Mouse (Mus musculus) lung, postnatal 36 days (tissue): ENCODE results near the gene Rpia.
A peak's percentile ranks its signal among the peaks of the same experiment; 100 is the strongest.
"Not testable (repeated sequence)": the region's sequence is repeated elsewhere in the genome, so short reads cannot be mapped to it uniquely, and the experiment has no call there.

ENCODE experiments used
- DNase-seq: peaks from one replicate; pipeline ENCODE4 v3.0.0; 2022; ENCODE audit warnings: mixed read lengths

The Rpia gene

DNA sequence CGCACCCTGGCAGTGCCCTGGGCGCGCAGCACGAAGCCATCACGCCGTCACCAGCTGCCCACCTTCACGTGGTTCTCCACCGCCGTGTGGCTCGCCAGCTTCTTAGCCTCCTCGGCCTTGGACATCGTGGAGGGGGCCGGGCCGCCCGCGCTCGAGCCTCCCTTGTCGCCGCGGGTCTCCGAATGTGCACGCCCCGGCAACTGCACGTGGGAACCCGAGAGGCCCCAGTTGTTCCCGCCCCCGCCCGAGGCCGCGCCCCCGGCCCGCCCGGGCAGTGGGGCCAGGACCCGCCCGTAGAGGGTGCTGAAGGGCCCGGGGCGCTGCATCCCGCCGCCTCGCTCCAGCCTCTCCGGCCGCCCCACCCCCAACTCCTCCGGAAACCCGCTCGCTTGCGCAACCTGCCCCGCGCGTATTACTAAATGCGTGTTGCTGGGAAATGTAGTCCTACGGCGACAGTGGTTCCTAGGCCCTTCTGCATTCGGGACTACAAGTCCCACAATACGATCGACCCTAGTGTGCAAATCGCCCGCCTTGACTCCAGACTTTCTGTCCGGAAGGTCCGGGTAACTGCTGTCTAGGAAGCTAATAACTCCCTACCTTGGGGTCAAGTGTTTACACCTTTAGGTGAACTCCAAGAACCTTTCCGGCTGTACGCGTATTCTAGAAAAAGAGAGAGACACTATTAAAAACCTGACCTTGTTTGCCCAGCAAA, at the start of gene Rpia:
Rpia (minus strand) TSS at position 409 of the 712 bp plus-strand sequence.
- DNase-seq: peak; percentile 100

DNA sequence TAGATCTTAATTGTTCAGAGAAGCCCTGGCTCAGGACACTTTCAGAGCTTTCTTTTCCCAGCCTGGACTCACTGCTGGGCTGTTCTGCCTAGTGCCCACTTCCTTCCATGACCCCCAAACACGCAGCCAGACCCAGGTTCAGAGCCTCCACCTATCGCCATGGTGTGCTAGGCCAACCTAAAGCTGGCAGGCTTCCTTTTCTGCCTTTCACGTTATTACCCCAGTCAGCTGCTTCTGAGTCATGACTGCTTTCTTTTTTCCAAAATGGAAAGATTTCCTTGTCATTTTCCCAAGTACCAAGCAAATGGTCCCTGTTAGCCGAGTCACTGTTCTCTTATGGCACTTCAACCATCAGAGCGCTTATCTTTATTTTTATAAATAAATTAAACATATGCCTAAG, 48.2 kb upstream of the Rpia start:
- no peak for DNase-seq

DNA sequence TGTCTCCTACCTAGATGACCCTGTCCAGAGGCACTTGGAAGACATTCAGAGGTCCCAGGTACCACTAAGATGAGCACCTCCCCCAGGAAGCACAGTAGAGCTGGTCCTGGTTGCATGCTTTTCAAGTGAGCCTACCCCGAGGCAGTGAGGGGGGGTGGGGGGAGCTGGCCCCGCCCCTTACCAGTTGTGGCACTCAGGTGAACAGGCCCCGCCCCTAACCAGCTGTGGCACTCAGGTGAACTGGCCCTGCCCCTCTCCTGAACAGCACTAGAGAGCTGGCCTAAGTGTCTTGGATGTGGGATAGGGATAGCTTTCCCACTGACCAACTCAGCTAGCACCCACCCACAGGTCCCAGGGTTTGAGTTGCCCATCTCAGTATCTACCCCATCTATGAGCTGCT, 46.5 kb upstream of the Rpia start:
- DNase-seq: peak; percentile 19

DNA sequence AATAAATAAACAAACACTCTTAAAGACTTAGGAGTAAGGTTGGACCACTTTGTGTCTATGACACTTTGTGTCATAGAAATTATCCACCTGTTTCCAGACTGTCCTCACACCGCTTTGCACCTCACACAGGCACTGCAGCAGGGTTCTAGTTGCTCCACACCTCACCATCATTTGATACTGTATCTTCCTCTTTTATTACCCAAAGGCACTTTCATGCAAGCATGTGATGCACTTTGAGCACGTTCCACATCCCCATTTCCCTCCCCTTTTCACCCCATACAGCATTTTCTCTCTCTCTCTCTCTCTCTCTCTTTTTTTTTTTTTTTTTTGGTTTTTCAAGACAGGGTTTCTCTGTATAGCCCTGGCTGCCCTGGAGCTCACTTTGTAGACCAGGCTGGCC, 45.3 kb upstream of the Rpia start:
- DNase-seq: no peak

DNA sequence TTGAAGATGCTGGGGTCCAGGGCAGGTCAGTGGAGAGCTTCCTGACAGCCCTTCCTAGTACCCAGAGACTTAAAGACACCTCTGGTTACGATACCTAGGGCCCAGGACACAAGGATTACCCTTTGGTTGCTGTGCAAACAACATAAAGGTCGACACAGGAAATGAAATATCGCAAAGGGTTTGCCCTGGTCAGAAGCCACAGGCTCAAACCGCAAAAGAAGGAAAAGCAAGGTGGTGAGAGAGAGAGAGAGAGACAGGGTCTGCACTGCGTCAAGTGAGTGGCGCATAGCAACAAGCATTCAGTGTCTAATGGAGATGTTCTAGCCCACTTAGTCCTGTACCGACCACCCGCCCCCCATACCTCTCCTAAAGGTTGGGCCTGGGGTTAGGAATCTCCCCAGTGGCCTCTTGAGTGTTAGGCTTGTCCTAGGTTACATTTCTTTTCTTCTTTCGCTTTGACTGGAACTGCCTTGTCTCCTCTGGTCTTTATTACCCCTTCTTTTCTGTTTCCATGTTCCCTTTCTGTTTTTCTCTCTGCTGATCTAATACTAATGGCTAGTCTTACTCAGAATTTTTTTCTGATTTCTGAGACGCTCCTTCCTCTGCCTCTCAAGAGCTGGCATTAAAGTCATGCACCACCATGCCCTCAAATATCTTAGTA, 39.3 kb upstream of the Rpia start:
- DNase-seq: no peak

DNA sequence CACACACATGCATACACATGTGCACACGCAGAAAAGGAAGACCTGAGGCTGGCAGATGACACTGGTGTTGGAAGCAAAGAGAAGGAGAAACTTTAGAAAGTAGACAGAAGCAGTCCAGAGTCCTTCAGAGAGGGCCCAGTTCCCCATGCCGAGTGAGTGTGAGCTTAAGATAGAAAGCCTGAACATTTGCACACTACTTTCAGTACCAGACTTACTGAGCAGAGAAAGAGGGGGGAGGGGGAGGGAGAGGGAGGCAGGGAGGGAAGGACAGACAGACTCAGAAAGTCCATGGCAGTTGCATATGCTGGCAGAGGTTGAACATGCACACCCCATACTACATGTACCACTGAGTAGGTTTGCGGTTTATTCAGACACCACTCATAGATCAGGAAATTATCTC, 38.5 kb upstream of the Rpia start:
- no peak for DNase-seq

DNA sequence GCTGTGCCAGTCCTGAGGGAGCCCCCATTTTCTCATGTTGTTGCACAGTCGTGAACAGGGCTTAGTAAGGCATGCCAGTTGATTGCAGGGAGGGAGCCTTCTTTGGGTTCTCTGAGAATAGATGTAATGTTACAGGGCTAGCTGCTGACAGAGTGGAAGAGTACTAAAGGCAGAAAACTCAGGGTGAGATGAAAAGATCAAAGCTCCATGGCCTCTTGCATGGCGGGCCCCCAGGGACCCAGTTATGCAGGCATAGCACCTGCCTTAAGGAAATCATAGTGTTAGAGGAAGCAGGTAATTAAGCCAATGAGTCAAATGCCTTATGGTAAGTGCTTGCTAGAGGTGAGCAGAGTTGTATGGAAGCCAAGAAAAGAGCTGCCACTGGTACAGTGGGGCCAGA, 37.4 kb upstream of the Rpia start:
- DNase-seq: no peak

DNA sequence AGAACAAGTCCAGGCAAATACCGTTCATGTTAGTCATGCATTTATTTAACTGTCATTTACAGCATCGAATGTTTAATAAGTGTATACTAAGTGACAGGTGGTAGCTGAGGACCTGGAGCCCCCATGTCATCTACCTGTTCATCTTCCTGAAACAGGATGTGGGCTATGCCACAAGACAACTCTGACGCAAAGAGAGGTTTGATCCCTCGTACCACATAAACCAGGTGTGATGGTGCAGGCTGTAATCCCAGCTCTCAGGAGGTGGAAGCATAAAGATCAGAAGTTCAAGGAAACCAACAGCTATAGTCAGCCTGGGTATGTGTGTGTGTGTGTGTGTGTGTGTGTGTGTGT, 32.9 kb upstream of the Rpia start:
- peak; percentile 17 for DNase-seq

DNA sequence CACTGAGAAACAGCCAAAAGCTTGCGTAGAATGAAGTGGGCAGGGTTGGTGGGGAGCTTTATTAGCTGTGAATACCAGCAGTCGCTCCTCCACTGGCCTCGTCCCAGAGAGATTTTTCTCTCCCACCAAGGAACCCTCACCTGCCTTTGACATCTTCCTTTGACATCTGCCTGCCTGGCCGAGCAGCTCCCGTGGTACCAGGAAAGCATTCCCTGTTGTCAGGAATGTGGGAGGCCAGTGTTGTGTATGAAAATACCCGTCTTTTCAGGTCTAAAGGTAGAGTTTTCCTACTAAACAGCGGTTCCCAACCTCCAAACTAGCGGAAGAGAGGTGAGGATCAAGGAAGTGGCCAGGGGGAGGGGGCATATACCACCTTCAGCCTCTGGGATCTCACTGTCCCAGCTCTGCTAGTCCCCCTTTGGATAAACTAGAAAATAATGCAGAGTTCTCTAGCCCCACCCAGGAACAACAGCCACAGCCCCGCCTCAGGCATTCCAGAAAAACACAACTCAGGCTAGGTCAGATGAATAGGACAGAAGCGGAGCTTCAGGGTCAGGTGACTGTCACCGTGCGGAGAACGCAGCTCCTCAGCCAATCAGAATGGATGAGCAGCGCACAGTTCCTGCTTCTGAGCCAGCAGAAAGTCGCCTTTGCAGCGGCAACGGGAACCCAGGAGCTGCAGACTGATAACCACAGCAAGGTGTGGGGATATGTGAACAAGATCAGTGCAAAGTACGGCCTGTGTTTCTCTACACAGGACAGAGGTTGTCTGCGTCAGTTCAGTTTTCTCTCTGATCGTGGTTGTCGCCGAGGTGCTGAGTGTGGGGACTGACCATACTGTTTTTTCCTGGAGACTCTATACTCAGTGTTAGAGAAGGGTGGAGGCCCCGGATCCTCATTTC, 32.3 kb upstream of the Rpia start:
- DNase-seq: peak; percentile 79

DNA sequence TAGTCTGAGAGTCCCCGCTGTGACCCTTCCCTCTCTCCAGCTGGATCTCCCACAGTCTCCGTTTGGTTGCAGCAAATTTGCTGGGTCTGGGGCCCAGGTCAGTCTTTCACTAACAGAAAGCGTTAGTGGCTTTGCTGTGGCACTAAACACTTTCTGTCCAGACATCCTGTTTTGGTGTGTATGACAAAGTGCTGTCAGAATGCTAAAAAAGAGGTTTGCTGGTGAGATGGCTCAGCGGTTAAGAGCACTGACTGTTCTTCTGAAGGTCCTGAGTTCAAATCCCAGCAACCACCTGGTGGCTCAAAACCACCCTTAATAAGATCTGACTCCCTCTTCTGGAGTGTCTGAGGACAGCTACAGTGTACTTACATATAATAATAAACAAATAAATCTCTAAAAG, 31.2 kb upstream of the Rpia start:
- not testable (repeated sequence) for DNase-seq

DNA sequence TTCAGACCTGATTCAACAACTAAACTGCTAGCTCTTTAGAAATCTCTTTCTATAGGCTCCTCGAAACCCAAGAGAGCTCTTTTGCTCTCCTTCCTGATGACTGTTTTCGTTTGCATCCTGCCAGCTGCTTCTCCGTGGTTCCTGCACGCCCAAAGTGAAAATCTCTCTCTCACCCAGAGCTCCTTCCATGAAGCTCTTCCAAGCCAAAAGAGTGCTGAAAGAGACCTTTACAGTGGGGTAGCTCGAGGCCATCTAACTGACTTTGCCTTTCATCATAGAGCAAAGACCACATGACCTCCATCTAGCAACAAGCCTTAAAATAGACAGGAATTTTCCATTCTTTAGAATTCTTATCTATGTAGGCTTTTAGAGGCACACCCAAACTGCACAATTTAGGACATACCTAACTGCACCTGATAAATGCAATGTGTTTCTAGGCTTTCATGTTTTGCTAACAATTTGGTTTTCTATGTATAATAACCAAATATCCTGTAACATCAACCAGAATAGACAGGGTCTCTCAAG, 30.4 kb upstream of the Rpia start:
- DNase-seq: no peak

DNA sequence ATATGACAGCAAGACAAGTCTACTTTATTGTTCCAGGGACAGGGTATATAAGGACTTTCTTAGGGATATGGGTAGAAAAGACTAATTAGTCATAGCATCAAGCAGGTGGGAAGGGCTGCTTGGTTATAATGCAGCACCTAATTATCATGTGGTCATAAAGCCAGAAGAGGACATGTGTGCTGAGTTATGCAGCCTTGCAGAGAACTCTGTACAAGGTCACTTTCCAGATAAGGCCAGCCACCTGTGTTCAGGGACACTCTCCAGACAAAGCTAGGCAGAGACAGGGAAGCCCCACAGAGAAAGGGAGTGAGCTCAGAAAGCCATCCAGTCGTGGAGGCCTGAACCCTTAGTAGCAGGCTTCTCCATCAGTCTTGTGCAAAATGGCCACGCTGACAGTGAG, 29.5 kb upstream of the Rpia start:
- DNase-seq: no peak

DNA sequence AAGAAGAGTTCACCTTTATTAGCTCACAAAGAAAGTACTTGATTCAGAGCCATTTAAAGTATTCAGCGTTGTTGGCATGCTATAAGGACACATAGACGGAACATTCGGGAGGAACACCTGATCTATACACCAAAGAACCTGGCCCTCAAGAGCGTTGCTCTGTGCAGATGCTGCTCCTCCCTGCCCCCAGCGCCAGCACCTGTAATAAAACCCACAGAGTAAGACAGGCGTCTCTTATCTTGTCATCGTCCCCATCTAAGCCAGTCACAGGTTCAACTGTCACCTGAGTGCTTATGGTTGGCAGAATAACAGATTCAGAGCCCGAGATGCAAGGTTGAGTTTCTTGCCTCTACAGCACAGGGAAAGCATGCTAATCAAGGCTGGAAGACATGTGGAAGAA, 23.4 kb upstream of the Rpia start:
- DNase-seq: no peak

DNA sequence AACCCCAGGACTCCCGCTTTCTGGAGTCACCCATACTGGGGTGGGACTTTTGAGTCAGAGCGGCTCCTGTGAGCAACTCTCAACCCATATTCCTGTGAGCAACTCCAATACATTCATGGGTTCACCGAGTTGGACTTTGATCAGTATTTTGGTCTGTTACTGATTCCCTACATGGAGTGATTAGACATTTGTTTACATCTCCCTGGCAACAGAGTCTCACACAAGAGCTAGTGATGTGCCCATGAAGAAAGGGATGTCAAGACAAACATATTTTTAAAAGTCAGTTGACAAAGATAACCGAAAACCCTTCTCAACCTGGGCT, 22.6 kb upstream of the Rpia start:
- DNase-seq: no peak

DNA sequence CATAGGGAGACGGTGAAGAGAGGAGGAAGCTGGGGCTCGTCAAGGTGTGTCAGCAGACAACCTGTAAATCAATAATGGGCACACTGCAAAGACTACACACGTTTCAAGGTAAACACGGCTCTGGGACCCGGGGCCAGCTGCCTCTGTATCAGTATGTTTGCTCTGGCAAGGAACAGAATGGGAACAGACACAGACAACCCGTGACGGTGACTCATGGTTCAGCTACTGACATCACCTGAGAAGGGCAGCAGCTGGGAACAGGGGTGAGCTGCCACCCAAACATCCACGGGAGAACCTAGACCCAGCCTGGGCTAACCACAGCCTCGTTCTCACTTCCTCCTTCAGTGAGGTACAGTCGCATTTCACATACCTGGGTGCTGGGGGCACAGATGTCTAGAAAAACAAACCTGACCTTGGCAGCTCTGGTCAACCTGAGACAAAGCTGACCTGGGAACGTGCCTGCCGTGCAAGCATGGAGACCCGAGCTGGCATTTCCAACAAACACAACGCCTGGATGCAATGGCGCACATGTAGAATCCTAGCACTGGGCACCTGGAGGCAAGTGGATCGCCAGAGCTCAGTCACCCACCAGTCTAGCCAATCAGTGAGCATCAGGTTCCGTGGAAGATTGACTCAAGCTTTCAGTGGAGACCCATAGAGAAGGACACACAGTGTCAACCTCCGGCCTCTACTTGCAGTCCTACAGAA, 22.0 kb upstream of the Rpia start:
- peak; percentile 53 for DNase-seq

DNA sequence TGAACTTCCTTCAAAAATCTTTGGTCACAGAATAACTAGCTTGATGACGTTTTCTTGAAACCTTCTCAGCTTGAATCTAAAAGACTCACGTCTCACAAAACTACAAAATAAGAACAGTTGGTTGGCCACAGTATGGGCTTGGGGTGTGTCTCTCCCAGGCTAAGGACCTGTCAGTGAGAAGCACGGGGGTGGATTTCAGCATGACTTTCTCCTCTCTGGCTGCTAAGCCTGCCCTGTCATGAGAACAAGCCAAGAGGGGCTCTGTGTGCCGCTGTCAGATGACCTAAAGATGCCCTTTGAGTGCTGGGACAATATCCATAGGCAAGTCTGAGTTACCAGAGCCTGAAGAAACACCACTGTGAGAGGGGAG, 20.5 kb upstream of the Rpia start:
- DNase-seq: no peak

DNA sequence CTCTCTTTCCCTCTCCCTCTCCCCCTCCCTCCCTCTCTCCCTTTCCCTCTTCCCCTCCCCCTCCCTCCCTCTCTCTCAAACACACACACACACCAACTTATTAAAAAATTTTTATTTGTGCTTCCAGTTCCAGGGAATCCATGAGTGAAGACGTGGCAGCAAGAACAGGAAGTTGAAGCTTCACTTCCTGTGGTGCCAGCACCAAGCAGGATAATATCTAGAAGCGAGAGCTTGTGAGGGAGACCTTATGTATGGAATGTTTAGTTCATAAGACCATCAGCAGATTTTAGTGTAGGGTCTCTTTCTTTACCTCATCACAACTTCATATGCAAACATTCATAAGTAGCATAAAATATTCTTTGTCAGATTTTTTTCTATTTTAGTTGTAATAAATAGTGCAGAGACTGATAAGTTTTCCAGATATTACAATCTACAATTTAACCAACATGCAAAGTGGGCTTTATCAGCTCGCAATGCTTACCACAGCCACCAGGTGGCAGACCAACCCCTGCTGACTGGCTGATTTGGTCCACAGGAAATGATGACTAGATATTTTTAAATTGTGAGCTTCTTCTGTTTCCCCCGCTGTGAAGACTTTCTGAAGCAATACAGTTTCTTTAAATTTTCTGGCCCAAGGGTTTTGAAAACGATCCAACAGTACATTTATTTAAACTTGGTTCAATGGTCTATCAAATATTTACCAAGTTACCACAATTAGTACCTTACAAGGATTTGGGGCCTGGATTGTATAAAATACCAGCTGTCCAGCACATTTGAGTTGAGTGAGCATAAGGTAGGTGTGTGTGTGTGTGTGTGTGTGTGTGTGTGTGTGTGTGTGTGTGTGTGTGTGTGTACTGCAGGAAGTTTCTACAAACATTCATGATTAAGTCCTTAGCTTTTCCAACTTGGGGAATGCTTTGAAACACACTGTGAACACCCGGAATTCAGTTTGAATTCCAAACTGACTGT, 19.8 kb upstream of the Rpia start:
- DNase-seq: peak; percentile 89

DNA sequence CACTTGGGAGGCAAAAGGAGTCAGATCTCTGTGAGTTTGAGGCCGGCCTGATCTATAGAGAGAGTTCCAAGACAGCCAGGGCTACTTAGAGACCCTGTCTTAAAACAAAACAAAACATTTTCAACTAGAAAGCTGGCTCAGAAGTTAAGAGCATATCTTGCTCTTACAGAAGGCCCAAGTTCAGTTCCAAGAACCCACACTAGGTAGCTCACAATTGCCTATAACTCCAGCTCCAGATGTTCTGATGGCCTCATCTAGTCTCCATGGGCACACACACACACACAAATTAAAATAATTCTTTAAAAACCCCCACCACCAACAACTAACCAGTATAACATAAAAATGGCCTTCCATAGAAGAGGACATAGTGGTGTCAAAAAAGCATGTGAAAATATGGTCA, 18.5 kb upstream of the Rpia start:
- DNase-seq: no peak

DNA sequence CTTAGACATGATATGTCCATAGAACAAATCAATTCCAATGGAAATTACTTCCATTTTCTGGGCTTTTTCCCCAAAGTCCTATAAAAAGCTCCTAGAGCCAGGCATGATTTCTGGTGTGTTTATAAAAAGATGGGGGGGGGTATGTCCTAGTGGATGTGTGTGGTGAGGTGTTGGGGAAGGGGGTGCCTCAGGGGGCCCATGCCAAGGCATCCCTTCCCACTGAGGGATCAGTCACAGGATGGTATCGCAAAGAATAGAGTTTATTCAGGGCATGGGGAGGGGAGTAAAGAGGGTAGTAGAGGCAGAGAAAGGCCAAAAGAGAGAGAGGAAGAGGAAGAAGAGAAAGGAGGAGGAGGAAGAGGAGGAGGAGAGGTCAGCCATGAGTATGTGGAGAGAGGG, 14.5 kb upstream of the Rpia start:
- no peak for DNase-seq

DNA sequence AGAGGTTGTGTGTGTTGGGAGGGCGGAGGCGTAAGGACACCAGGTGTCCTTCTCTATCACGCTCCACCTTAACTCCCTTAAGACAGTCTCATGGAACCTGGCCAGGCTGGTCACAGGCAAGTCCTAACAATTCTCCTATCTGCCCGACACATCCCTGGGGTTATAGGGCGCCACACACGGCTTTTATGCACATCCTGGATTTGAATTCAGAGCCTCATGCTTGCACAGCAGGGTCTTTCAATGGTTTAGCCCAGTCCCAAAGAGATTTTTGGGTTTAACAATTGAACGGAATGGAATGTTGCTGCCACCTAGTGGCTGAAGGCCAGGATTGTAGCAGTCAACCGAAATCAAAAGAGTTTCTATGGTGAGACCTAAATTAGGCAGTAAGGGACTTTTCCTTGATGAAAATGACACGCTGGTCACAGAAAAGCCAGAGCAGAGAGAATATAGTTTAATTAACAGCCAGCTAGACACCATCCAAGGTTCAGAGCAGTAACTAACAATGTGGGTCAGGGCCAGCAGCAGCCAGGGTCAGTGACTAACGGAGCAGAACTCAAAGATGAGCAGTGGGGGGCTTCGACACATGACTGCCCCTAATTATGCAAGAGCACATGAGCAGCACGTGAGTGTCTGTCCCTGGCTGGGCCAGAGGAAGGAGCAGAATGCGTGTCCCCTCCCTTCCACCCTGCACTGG, 13.9 kb upstream of the Rpia start:
- DNase-seq: peak; percentile 73

DNA sequence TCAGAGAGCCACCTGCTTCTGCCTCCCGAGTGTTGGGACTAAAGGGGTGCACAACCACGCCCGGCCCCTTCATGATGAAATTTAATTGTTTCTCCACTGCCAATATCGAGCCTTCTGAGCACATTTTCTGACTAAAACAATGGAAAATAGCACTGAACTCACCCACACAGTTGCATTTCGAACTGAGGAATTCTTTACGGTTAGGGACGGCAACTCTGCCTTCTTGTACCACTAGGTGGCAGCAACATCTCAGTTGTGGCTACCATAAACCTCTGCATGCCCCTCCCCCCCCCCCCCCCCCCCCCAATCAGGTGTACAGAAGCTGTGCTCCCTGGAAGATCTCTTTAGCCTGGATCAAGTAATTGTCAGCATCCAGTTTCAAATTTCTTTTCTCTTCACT, 13.2 kb upstream of the Rpia start:
- DNase-seq: peak; percentile 87
